Mouse (Mus musculus) MEL-GATA-1-ER (cell line): ENCODE data around the gene Atp13a3.
A peak's percentile ranks its signal among the peaks of the same experiment; 100 is the strongest.

Source experiments
- DNase-seq: peaks from one replicate; pipeline ENCODE4 v3.0.0-alpha.2; 2012; ENCODE audit warnings: low read depth; ENCODE audit errors: extremely low read depth

Gene Atp13a3

GRCm38 (mm10) chr16:30280676-30281297, 125.0 kb downstream of the Atp13a3 start:
- no peak for DNase-seq

GRCm38 (mm10) chr16:30278406-30278805, 127.4 kb downstream of the Atp13a3 start:
- DNase-seq = no peak

- DNase-seq = no peak
These were observed 130.0 kb downstream of the Atp13a3 start for GRCm38 (mm10) chr16:30275558-30276340.

GRCm38 (mm10) chr16:30273065-30273464, 132.7 kb downstream of the Atp13a3 start:
- DNase-seq = no peak

GRCm38 (mm10) chr16:30271941-30272595, 133.7 kb downstream of the Atp13a3 start:
- no peak for DNase-seq

GRCm38 (mm10) chr16:30271223-30271761, 134.5 kb downstream of the Atp13a3 start:
- no peak for DNase-seq

- DNase-seq = no peak
These were observed 138.4 kb downstream of the Atp13a3 start, which contains the start of gene Cpn2 for GRCm38 (mm10) chr16:30267359-30267758. Cpn2 (minus strand) TSS chr16:30267499.

GRCm38 (mm10) chr16:30266561-30266960, 139.2 kb downstream of the Atp13a3 start:
- no peak for DNase-seq

GRCm38 (mm10) chr16:30265611-30266010, 140.2 kb downstream of the Atp13a3 start:
- no peak for DNase-seq

- no peak for DNase-seq
These were observed 142.6 kb downstream of the Atp13a3 start for GRCm38 (mm10) chr16:30263156-30263555.

GRCm38 (mm10) chr16:30262664-30263063, 143.1 kb downstream of the Atp13a3 start:
- peak; percentile 49 for DNase-seq
